Mouse (Mus musculus) small intestine, adult 2 months (tissue): ENCODE measurements around the gene Tex44.

Source experiments
- CTCF ChIP-seq: fragments of 200-500 bp; IDR thresholded peaks from 2 replicates; pipeline ENCODE4 v1.5.1; 2012; ENCODE audit warnings: low read depth, mild to moderate bottlenecking, control low read depth, inconsistent platforms, low read length, moderate library complexity, mixed read lengths; ENCODE audit not compliant: insufficient replicate concordance, insufficient read length; ENCODE audit errors: extremely low read depth
- POLR2A ChIP-seq: fragments of 200-500 bp; IDR thresholded peaks from 2 replicates; pipeline ENCODE4 v1.6.1; 2012; ENCODE audit warnings: low read depth, mild to moderate bottlenecking, control low read depth, inconsistent platforms, low read length, moderate library complexity

GRCm38 (mm10) chr1:86438014-86438319 is 11.8 kb downstream of the Tex44 start:
- no peak for TF ChIP-seq CTCF
- TF ChIP-seq POLR2A, result no peak
